8 mouse cellular contexts compared by ENCODE assay signal in genomic region chr3:95819351-95819985, GRCm38 (mm10). TPM values are rescaled to one million over a fixed set of nuclear protein-coding genes. Genes with fewer than 3 reads are reported as not detected.
DNase-seq lines count a peak whose midpoint lies in the region; ATAC-seq and TF ChIP-seq lines count a peak whose summit lies in the region.

No protein-coding gene starts in this region.

- no peak; the same call in 1 of the 2 replicates for TF ChIP-seq CTCF in kidney, postnatal 0 days (IDR thresholded peaks at IDR 0.05; ENCODE audit: low read depth)

- no peaks in the 10 kb centered on the region for H3K9me3 ChIP-seq in heart, embryonic 12.5 days (replicated peaks)
- H3K9me3 ChIP-seq in kidney, postnatal 0 days (replicated peaks; ENCODE audit: low read length): no peaks in the 10 kb centered on the region
- no peaks in the 10 kb centered on the region for H3K9me3 ChIP-seq in liver, embryonic 11.5 days (ENCODE audit: control insufficient read depth, low read length)
- no peaks in the 10 kb centered on the region for H3K9me3 ChIP-seq in stomach, embryonic 14.5 days (ENCODE audit: control insufficient read depth, low read depth, low read length)

- peak overlapping the region; percentile 66 for H3K4me2 ChIP-seq in heart, embryonic 12.5 days
- peak overlapping the region; percentile 57 for H3K4me2 ChIP-seq in kidney, postnatal 0 days (ENCODE audit: low read length)
- H3K4me2 ChIP-seq in liver, embryonic 11.5 days: peak overlapping the region; percentile 72
- peak overlapping the region; percentile 57 for H3K4me2 ChIP-seq in stomach, embryonic 14.5 days (replicated peaks; ENCODE audit: low read depth, low read length)

- DNase-seq in CD4-positive helper T cell, adult 2 months (ENCODE audit: low read depth, low spot score): peak; percentile 100
- DNase-seq in brain, embryonic 18.5 days (ENCODE audit: low read depth, low spot score): peak; percentile 99
- peak; percentile 100 for DNase-seq in kidney, postnatal 0 days (ENCODE audit: low spot score)
- DNase-seq in liver, embryonic 11.5 days (ENCODE audit: low spot score): peak; percentile 99
- peak; percentile 100 for DNase-seq in naive thymus-derived CD4-positive, alpha-beta T cell, adult 2 months (ENCODE audit: low read depth)

- H3K27me3 ChIP-seq in heart, embryonic 12.5 days (replicated peaks): no peaks in the 10 kb centered on the region
- H3K27me3 ChIP-seq in kidney, postnatal 0 days (ENCODE audit: insufficient read depth, low read length): no peaks in the 10 kb centered on the region
- H3K27me3 ChIP-seq in liver, embryonic 11.5 days (replicated peaks; ENCODE audit: control insufficient read depth, insufficient read depth, low read length): no peaks in the 10 kb centered on the region
- H3K27me3 ChIP-seq in stomach, embryonic 14.5 days (ENCODE audit: control insufficient read depth, insufficient read depth, low read length): no peaks in the 10 kb centered on the region

- peaks cover 15% of the 10 kb centered on the region for H3K4me1 ChIP-seq in heart, embryonic 12.5 days (replicated peaks)
- 0 out of 2 replicates have a peak, but pooled peaks cover 5% of the 10 kb centered on the region for H3K4me1 ChIP-seq in kidney, postnatal 0 days (replicated peaks; ENCODE audit: insufficient read depth, low read length)
- peaks cover 15% of the 10 kb centered on the region for H3K4me1 ChIP-seq in liver, embryonic 11.5 days (replicated peaks; ENCODE audit: control insufficient read depth, insufficient read depth, low read length)
- peaks cover 6% of the 10 kb centered on the region; the same call in 1 of the 2 replicates for H3K4me1 ChIP-seq in stomach, embryonic 14.5 days (ENCODE audit: control insufficient read depth, insufficient read depth, low read length)

- 0 out of 2 replicates have a peak, but pooled peaks cover 5% of the 10 kb centered on the region for H3K36me3 ChIP-seq in heart, embryonic 12.5 days
- H3K36me3 ChIP-seq in kidney, postnatal 0 days (ENCODE audit: insufficient read depth, low read length): no peaks in the 10 kb centered on the region
- no peaks in the 10 kb centered on the region; the same call in 1 of the 2 replicates for H3K36me3 ChIP-seq in liver, embryonic 11.5 days (ENCODE audit: control insufficient read depth, insufficient read depth, low read length)
- no peaks in the 10 kb centered on the region for H3K36me3 ChIP-seq in stomach, embryonic 14.5 days (ENCODE audit: control insufficient read depth, insufficient read depth, low read length)

- H3K9ac ChIP-seq in heart, embryonic 12.5 days: peak overlapping the region; percentile 82
- H3K9ac ChIP-seq in kidney, postnatal 0 days (ENCODE audit: low read depth, low read length): peak overlapping the region; percentile 98
- peak overlapping the region; percentile 87 for H3K9ac ChIP-seq in liver, embryonic 11.5 days (ENCODE audit: low read depth, low read length)
- peak overlapping the region; percentile 65 for H3K9ac ChIP-seq in stomach, embryonic 14.5 days (replicated peaks; ENCODE audit: low read depth, low read length)

- ATAC-seq in erythroid progenitor cell, adult 5-6 weeks (replicated peaks; ENCODE audit: low FRiP score, poor library complexity, severe bottlenecking): peak; percentile 94
- ATAC-seq in heart, embryonic 12.5 days (ENCODE audit: insufficient number of reproducible peaks, low FRiP score): peak; percentile 97
- peak; percentile 94 for ATAC-seq in kidney, postnatal 0 days (replicated peaks; ENCODE audit: low FRiP score, low read depth)
- ATAC-seq in liver, embryonic 11.5 days (replicated peaks; ENCODE audit: low FRiP score): peak; percentile 94
- peak; percentile 95 for ATAC-seq in stomach, embryonic 14.5 days (ENCODE audit: insufficient number of reproducible peaks, insufficient read depth, low FRiP score, low read depth)

- under 1% methylated on average over 49 of the region's 49 CpGs for WGBS in heart, embryonic 12.5 days
- WGBS in kidney, postnatal 0 days: under 1% methylated on average over 49 of the region's 49 CpGs
- WGBS in liver, embryonic 11.5 days: under 1% methylated on average over 49 of the region's 49 CpGs
- WGBS in stomach, embryonic 14.5 days: under 1% methylated on average over 49 of the region's 49 CpGs

- peak overlapping the region; percentile 57 for H3K4me3 ChIP-seq in heart, embryonic 12.5 days
- peak overlapping the region; percentile 83 for H3K4me3 ChIP-seq in kidney, postnatal 0 days (replicated peaks; ENCODE audit: low read depth, low read length)
- H3K4me3 ChIP-seq in liver, embryonic 11.5 days (ENCODE audit: low read depth, low read length): peak overlapping the region; percentile 89
- peak overlapping the region; percentile 67 for H3K4me3 ChIP-seq in stomach, embryonic 14.5 days (ENCODE audit: low read depth, low read length)

- H3K27ac ChIP-seq in heart, embryonic 12.5 days (ENCODE audit: poor library complexity, severe bottlenecking): peak overlapping the region; percentile 98
- peak overlapping the region; percentile 100 for H3K27ac ChIP-seq in kidney, postnatal 0 days
- H3K27ac ChIP-seq in liver, embryonic 11.5 days (ENCODE audit: low read depth, low read length): peak overlapping the region; percentile 100
- peak overlapping the region; percentile 100 for H3K27ac ChIP-seq in stomach, embryonic 14.5 days (ENCODE audit: low read length)

RNA-seq across cellular contexts. Expression of gene Rprd2, which starts 0.8 kb away (rescaled TPM):
- 23.5 and 24.9 TPM in 2 replicates for total RNA-seq in erythroid progenitor cell, adult 5-6 weeks (2015; ENCODE audit: low replicate concordance)
- total RNA-seq in erythroid progenitor cell, adult 5-6 weeks (2017; ENCODE audit: low replicate concordance): 21.3 and 24.0 TPM in 2 replicates
- 25.5 and 25.9 TPM in 2 replicates for polyA plus RNA-seq in heart, embryonic 12.5 days (2016; fragmentation: Nextera tagmentation; extraction: Ambion mirVana)
- polyA plus RNA-seq in kidney, postnatal 0 days (2015; fragmentation: Nextera tagmentation; extraction: Ambion mirVana): 15.1 and 17.3 TPM in 2 replicates
- 18.8 and 18.9 TPM in 2 replicates for polyA plus RNA-seq in liver, embryonic 11.5 days (2014; fragmentation: Nextera tagmentation; extraction: Ambion mirVana)
- polyA plus RNA-seq in stomach, embryonic 14.5 days (2014; fragmentation: Nextera tagmentation; extraction: Ambion mirVana): 24.8 and 24.9 TPM in 2 replicates

RNA-seq across cellular contexts. Expression of gene Prpf3, which starts 36.2 kb away (rescaled TPM):
- total RNA-seq in erythroid progenitor cell, adult 5-6 weeks (2015; ENCODE audit: low replicate concordance): 56.2 and 83.6 TPM in 2 replicates
- 37.7 and 84.2 TPM in 2 replicates for total RNA-seq in erythroid progenitor cell, adult 5-6 weeks (2017; ENCODE audit: low replicate concordance)
- 36.6 and 36.7 TPM in 2 replicates for polyA plus RNA-seq in heart, embryonic 12.5 days (2016; fragmentation: Nextera tagmentation; extraction: Ambion mirVana)
- polyA plus RNA-seq in kidney, postnatal 0 days (2015; fragmentation: Nextera tagmentation; extraction: Ambion mirVana): 30.1 and 31.2 TPM in 2 replicates
- 68.0 and 68.4 TPM in 2 replicates for polyA plus RNA-seq in liver, embryonic 11.5 days (2014; fragmentation: Nextera tagmentation; extraction: Ambion mirVana)
- 54.2 and 55.5 TPM in 2 replicates for polyA plus RNA-seq in stomach, embryonic 14.5 days (2014; fragmentation: Nextera tagmentation; extraction: Ambion mirVana)

RNA-seq across cellular contexts. Expression of gene Mrps21, which starts 51.9 kb away (rescaled TPM):
- 43.2 and 59.5 TPM in 2 replicates for total RNA-seq in erythroid progenitor cell, adult 5-6 weeks (2015; ENCODE audit: low replicate concordance)
- total RNA-seq in erythroid progenitor cell, adult 5-6 weeks (2017; ENCODE audit: low replicate concordance): 102 and 123 TPM in 2 replicates
- polyA plus RNA-seq in heart, embryonic 12.5 days (2016; fragmentation: Nextera tagmentation; extraction: Ambion mirVana): 405 and 408 TPM in 2 replicates
- polyA plus RNA-seq in kidney, postnatal 0 days (2015; fragmentation: Nextera tagmentation; extraction: Ambion mirVana): 461 and 494 TPM in 2 replicates
- polyA plus RNA-seq in liver, embryonic 11.5 days (2014; fragmentation: Nextera tagmentation; extraction: Ambion mirVana): 311 and 340 TPM in 2 replicates
- 339 and 352 TPM in 2 replicates for polyA plus RNA-seq in stomach, embryonic 14.5 days (2014; fragmentation: Nextera tagmentation; extraction: Ambion mirVana)

RNA-seq across cellular contexts. Expression of gene Tars2, which starts 59.5 kb away (rescaled TPM):
- 0.84 and 15.9 TPM in 2 replicates for total RNA-seq in erythroid progenitor cell, adult 5-6 weeks (2015; ENCODE audit: low replicate concordance)
- 8.0 and 20.9 TPM in 2 replicates for total RNA-seq in erythroid progenitor cell, adult 5-6 weeks (2017; ENCODE audit: low replicate concordance)
- polyA plus RNA-seq in heart, embryonic 12.5 days (2016; fragmentation: Nextera tagmentation; extraction: Ambion mirVana): 43.6 TPM in 2 replicates
- polyA plus RNA-seq in kidney, postnatal 0 days (2015; fragmentation: Nextera tagmentation; extraction: Ambion mirVana): 28.7 and 34.7 TPM in 2 replicates
- polyA plus RNA-seq in liver, embryonic 11.5 days (2014; fragmentation: Nextera tagmentation; extraction: Ambion mirVana): 97.9 and 102 TPM in 2 replicates
- 46.8 and 47.5 TPM in 2 replicates for polyA plus RNA-seq in stomach, embryonic 14.5 days (2014; fragmentation: Nextera tagmentation; extraction: Ambion mirVana)

Comparison
In these comparisons a context has a peak if more than half of its experiments do, and no peak if none do; other contexts are left out.
1. Peak in every context shown above with its lines: DNase-seq, ATAC-seq, H3K4me3 ChIP-seq and H3K27ac ChIP-seq.